Mouse (Mus musculus) stomach, postnatal 0 days (tissue): ENCODE results near the gene Tacr2. TPM values are rescaled to one million over a fixed set of nuclear protein-coding genes. Genes with fewer than 3 reads are reported as not detected.

Source experiments
- ATAC-seq: fragments of 200-750 bp; cut with Nextera tagmentation; 2 replicates; pipeline ENCODE4 v1.8.0; 2017; ENCODE audit not compliant: low FRiP score, low TSS enrichment
- DNase-seq: peaks from one replicate; pipeline ENCODE4 v3.0.0-alpha.2; 2016; ENCODE audit warnings: low spot score
- H3K27ac ChIP-seq: fragments of 300-500 bp; sonication (generic); replicated peaks from 2 replicates; pipeline ENCODE4 v1.5.1; 2014; ENCODE audit warnings: mild to moderate bottlenecking, control low read depth
- H3K27me3 ChIP-seq: fragments of 300-500 bp; sonication (generic); 2 replicates; pipeline ENCODE4 v1.6.1; 2014; ENCODE audit warnings: low read length; ENCODE audit not compliant: control insufficient read depth, insufficient read depth
- H3K36me3 ChIP-seq: fragments of 300-500 bp; sonication (generic); 2 replicates; pipeline ENCODE4 v1.6.1; 2014; ENCODE audit warnings: low read length, mixed read lengths; ENCODE audit not compliant: control insufficient read depth, insufficient read depth
- H3K4me1 ChIP-seq: fragments of 300-500 bp; sonication (generic); replicated peaks from 2 replicates; pipeline ENCODE4 v1.6.1; 2014; ENCODE audit warnings: antibody characterized with exemption; ENCODE audit not compliant: control insufficient read depth, insufficient read depth
- H3K4me2 ChIP-seq: fragments of 300-500 bp; sonication (generic); replicated peaks from 2 replicates; pipeline ENCODE4 v1.6.1; 2014; ENCODE audit warnings: low read depth, mild to moderate bottlenecking, control low read depth, moderate library complexity
- H3K4me3 ChIP-seq: fragments of 300-500 bp; sonication (generic); 2 replicates; pipeline ENCODE4 v1.5.1; 2014; ENCODE audit warnings: low read depth, low read length, control low read depth
- H3K9ac ChIP-seq: fragments of 300-500 bp; sonication (generic); 2 replicates; pipeline ENCODE4 v1.6.1; 2014; ENCODE audit warnings: mild to moderate bottlenecking, low read length, control low read depth, mixed read lengths
- H3K9me3 ChIP-seq: fragments of 300-500 bp; sonication (generic); 2 replicates; pipeline ENCODE4 v1.6.1; 2016; ENCODE audit warnings: low read length; ENCODE audit not compliant: control insufficient read depth
- CTCF ChIP-seq: IDR thresholded peaks from 2 replicates; pipeline ENCODE4 v1.5.1; 2016; ENCODE audit warnings: antibody characterized with exemption, low read depth, mild to moderate bottlenecking, moderate library complexity
- EP300 ChIP-seq: optimal IDR thresholded peaks from 2 replicates; pipeline ENCODE3; 2016; ENCODE audit warnings: antibody characterized with exemption
- WGBS: fragments of 180-500 bp; shearing (Covaris S2); extraction: QIAGEN DNeasy Blood & Tissue Kit; methylation state at CpG from one replicate; pipeline ENCODE4 v1.1.7; 2014; 5-methylcytosine and 5-hydroxymethylcytosine counted together
- polyA plus RNA-seq: library from polyadenylated mRNA; unstranded; fragments of >200 nt; fragmentation: Nextera tagmentation; extraction: Ambion mirVana; gene quantifications from 2 replicates; pipeline ENCODE4 v1.2.1, GENCODE M21; 2015

Tacr2 gene
- polyA plus RNA-seq, 1 experiment from 2014 or later = 1.3 TPM

- H3K4me2 ChIP-seq = no peak overlapping the region
- no peak overlapping the region for H3K9ac ChIP-seq
- peak; percentile 84 for ATAC-seq
- H3K4me3 ChIP-seq = no peak overlapping the region
- H3K36me3 ChIP-seq = no peaks in the 10 kb centered on the region
- peaks cover 8% of the 10 kb centered on the region; the same call in 1 of the 2 replicates for H3K4me1 ChIP-seq
- H3K9me3 ChIP-seq = no peaks in the 10 kb centered on the region
- peak overlapping the region; percentile 92 for H3K27ac ChIP-seq
- DNase-seq = peak; percentile 89
- no peaks in the 10 kb centered on the region for H3K27me3 ChIP-seq
- TF ChIP-seq EP300 = no peak
- no peak for TF ChIP-seq CTCF
- 40% methylated on average over 17 of the region's 17 CpGs for WGBS
Measured at GRCm38 (mm10) chr10:62222777-62223176, 29.5 kb upstream of the Tacr2 start.

GRCm38 (mm10) chr10:62224231-62224630 is 28.0 kb upstream of the Tacr2 start:
- H3K4me1 ChIP-seq = peaks cover 6% of the 10 kb centered on the region; the same call in 1 of the 2 replicates
- no peak overlapping the region for H3K9ac ChIP-seq
- no peak overlapping the region for H3K4me3 ChIP-seq
- no peaks in the 10 kb centered on the region for H3K9me3 ChIP-seq
- TF ChIP-seq CTCF (no peak), EP300 (no peak)
- ATAC-seq (no peak), DNase-seq (no peak)
- H3K27me3 ChIP-seq = no peaks in the 10 kb centered on the region
- no peak overlapping the region for H3K4me2 ChIP-seq
- no peaks in the 10 kb centered on the region for H3K36me3 ChIP-seq
- 39% methylated on average over 6 of the region's 6 CpGs for WGBS
- H3K27ac ChIP-seq = peak overlapping the region; percentile 92

GRCm38 (mm10) chr10:62225839-62226238 is 26.4 kb upstream of the Tacr2 start:
- no peaks in the 10 kb centered on the region for H3K9me3 ChIP-seq
- H3K27me3 ChIP-seq = no peaks in the 10 kb centered on the region
- no peak overlapping the region for H3K27ac ChIP-seq
- no peak overlapping the region for H3K4me3 ChIP-seq
- H3K4me1 ChIP-seq = peaks cover 4% of the 10 kb centered on the region; the same call in 1 of the 2 replicates
- H3K4me2 ChIP-seq = no peak overlapping the region
- DNase-seq = no peak
- no peak for ATAC-seq
- no peaks in the 10 kb centered on the region for H3K36me3 ChIP-seq
- TF ChIP-seq CTCF (no peak), EP300 (no peak)
- no peak overlapping the region for H3K9ac ChIP-seq
- 65% methylated on average over 7 of the region's 7 CpGs for WGBS

- ATAC-seq (no peak), DNase-seq (no peak)
- Histone ChIP-seq H3K4me1 (peaks cover 3% of the 10 kb centered on the region; the same call in 1 of the 2 replicates), H3K27ac (peak overlapping the region; percentile 2; the same call in 1 of the 2 replicates), H3K4me2 (peak overlapping the region; percentile 78), H3K9me3 (no peaks in the 10 kb centered on the region), H3K36me3 (no peaks in the 10 kb centered on the region), H3K4me3 (peak overlapping the region; percentile 71; the same call in 1 of the 2 replicates), H3K27me3 (no peaks in the 10 kb centered on the region), H3K9ac (0 out of 2 replicates have a peak overlapping the region, but pooled peaks have one; percentile 3)
- WGBS = 45% methylated on average over 6 of the region's 6 CpGs
- TF ChIP-seq EP300 (no peak), CTCF (no peak)
Measured at GRCm38 (mm10) chr10:62228126-62228525, 24.1 kb upstream of the Tacr2 start.

GRCm38 (mm10) chr10:62230708-62231394 is 21.4 kb upstream of the Tacr2 start, which contains the start of gene Tspan15:
TSS of gene Tspan15 (minus strand) at chr10:62231251.
- peak within 1 kb of the TSS; percentile 78 for H3K4me2 ChIP-seq
- TF ChIP-seq CTCF (no peak), EP300 (no peak)
- WGBS = 1% methylated on average over 47 of the region's 59 CpGs
- H3K9ac ChIP-seq = peak within 1 kb of the TSS; percentile 76
- no peaks in the 10 kb centered on the region for H3K4me1 ChIP-seq
- H3K36me3 ChIP-seq = no peaks in the 10 kb centered on the region
- H3K27ac ChIP-seq = peak within 1 kb of the TSS; percentile 73
- DNase-seq = peak; percentile 98
- H3K4me3 ChIP-seq = peak within 1 kb of the TSS; percentile 71
- ATAC-seq = peak; percentile 95
- no peaks in the 10 kb centered on the region for H3K27me3 ChIP-seq
- H3K9me3 ChIP-seq = no peaks in the 10 kb centered on the region

- no peak for TF ChIP-seq EP300
- TF ChIP-seq CTCF = no peak
- Histone ChIP-seq H3K4me1 (no peaks in the 10 kb centered on the region), H3K27ac (no peak overlapping the region), H3K4me2 (peak overlapping the region; percentile 78), H3K9me3 (no peaks in the 10 kb centered on the region), H3K9ac (no peak overlapping the region; the same call in 1 of the 2 replicates), H3K27me3 (no peaks in the 10 kb centered on the region), H3K4me3 (peak overlapping the region; percentile 71), H3K36me3 (no peaks in the 10 kb centered on the region)
- DNase-seq = no peak
- ATAC-seq = no peak
- 4% methylated on average over 13 of the region's 13 CpGs for WGBS
Measured at GRCm38 (mm10) chr10:62231395-62231732, 20.9 kb upstream of the Tacr2 start.
